In genomic region chr15:7051666-7052065, GRCm38 (mm10) we compare ENCODE assay signal across 16 mouse cellular contexts.
"Had no signal": no experiment of that assay in that cellular context is flagged by ENCODE, and none has a peak within 500 bp of the region (broad histone marks: within the 10 kb centered on the region; RNA-seq: fewer than 3 reads in every experiment).

No protein-coding gene starts in this region.

- DNase-seq: kidney, adult 18-20 months; kidney, adult 9 months; kidney, postnatal 25 days; left cerebral cortex, postnatal 4 days; liver, postnatal 0 days; midbrain, embryonic 14.5 days; thymus, postnatal 25 days had no signal

- ATAC-seq: inflammation-experienced regulatory T-cells, adult 6 months; intestine, embryonic 16.5 days; liver, postnatal 0 days had no signal

- H3K4me2 ChIP-seq: limb, embryonic 12.5 days; limb, embryonic 15.5 days; liver, embryonic 11.5 days; midbrain, embryonic 11.5 days had no signal

- H3K27me3 ChIP-seq: limb, embryonic 12.5 days; limb, embryonic 15.5 days had no signal

- H3K4me1 ChIP-seq: limb, embryonic 12.5 days; limb, embryonic 15.5 days had no signal

- H3K4me3 ChIP-seq: limb, embryonic 12.5 days; limb, embryonic 15.5 days had no signal

- H3K27ac ChIP-seq: kidney, postnatal 0 days; limb, embryonic 12.5 days; limb, embryonic 15.5 days; liver, embryonic 14.5 days; stomach, postnatal 0 days had no signal

- H3K36me3 ChIP-seq: limb, embryonic 12.5 days; limb, embryonic 15.5 days had no signal

- H3K9ac ChIP-seq: limb, embryonic 12.5 days; limb, embryonic 15.5 days; liver, embryonic 14.5 days; liver, postnatal 0 days had no signal

- H3K9me3 ChIP-seq: limb, embryonic 12.5 days; limb, embryonic 15.5 days had no signal
